Mouse (Mus musculus) small intestine, adult 2 months (tissue): ENCODE data around the gene Frrs1.

Experiments
- CTCF ChIP-seq: fragments of 200-500 bp; IDR thresholded peaks from 2 replicates; pipeline ENCODE4 v1.5.1; 2012; ENCODE audit warnings: low read depth, mild to moderate bottlenecking, control low read depth, inconsistent platforms, low read length, moderate library complexity, mixed read lengths; ENCODE audit not compliant: insufficient replicate concordance, insufficient read length; ENCODE audit errors: extremely low read depth
- POLR2A ChIP-seq: fragments of 200-500 bp; IDR thresholded peaks from 2 replicates; pipeline ENCODE4 v1.6.1; 2012; ENCODE audit warnings: low read depth, mild to moderate bottlenecking, control low read depth, inconsistent platforms, low read length, moderate library complexity

GRCm38 (mm10) chr3:116817231-116817630 lies 42.0 kb upstream of the Frrs1 start:
- TF ChIP-seq POLR2A (no peak), CTCF (no peak)
